Mouse (Mus musculus): ENCODE data around the gene Zmat3. TPM values are rescaled to one million over a fixed set of nuclear protein-coding genes. Genes with fewer than 3 reads are reported as not detected.

Zmat3 gene
- polyA plus RNA-seq, 1 experiment: 112 TPM

- H3K27me3 ChIP-seq (ENCODE audit: control insufficient read depth, insufficient read depth, low read length, poor library complexity, severe bottlenecking): no peaks in the 10 kb centered on the region
- no peaks in the 10 kb centered on the region for H3K36me3 ChIP-seq (ENCODE audit: control insufficient read depth, insufficient read depth, low read length, poor library complexity, severe bottlenecking)
- peak within 1 kb of the TSS; percentile 81 for H3K4me3 ChIP-seq (ENCODE audit: low read depth, low read length)
- H3K4me1 ChIP-seq (ENCODE audit: control insufficient read depth, insufficient read depth, low read length): no peaks in the 10 kb centered on the region
- 0 out of 2 replicates have a peak within 1 kb of the TSS, but pooled peaks have one; percentile 10 for H3K27ac ChIP-seq (ENCODE audit: insufficient read depth, low read length)
- H3K9me3 ChIP-seq (replicated peaks; ENCODE audit: control insufficient read depth, insufficient read depth, low read length, poor library complexity, severe bottlenecking): no peaks in the 10 kb centered on the region
- TF ChIP-seq POLR2A (IDR thresholded peaks at IDR 0.05; ENCODE audit: insufficient read depth, low read length) (no peak), CTCF (IDR thresholded peaks at IDR 0.05; ENCODE audit: low read depth, low read length) (no peak), EP300 (IDR thresholded peaks at IDR 0.05; ENCODE audit: insufficient read depth, low read depth, low read length) (no peak)
- peak within 1 kb of the TSS; percentile 83 for H3K9ac ChIP-seq (ENCODE audit: low read depth, poor library complexity, severe bottlenecking)
These were observed 31.8 kb upstream of the Zmat3 start, which contains the start of gene Pik3ca for GRCm38 (mm10) chr3:32397461-32398174. TSS of gene Pik3ca (plus strand) at chr3:32397671.

- no peaks in the 10 kb centered on the region for H3K27me3 ChIP-seq (ENCODE audit: control insufficient read depth, insufficient read depth, low read length, poor library complexity, severe bottlenecking)
These were observed 31.1 kb upstream of the Zmat3 start for GRCm38 (mm10) chr3:32396794-32397460.

GRCm38 (mm10) chr3:32395771-32396551, 30.1 kb upstream of the Zmat3 start:
- no peak for TF ChIP-seq POLR2A (IDR thresholded peaks at IDR 0.05; ENCODE audit: insufficient read depth, low read length)
- no peak for TF ChIP-seq CTCF (IDR thresholded peaks at IDR 0.05; ENCODE audit: low read depth, low read length)
- TF ChIP-seq EP300 (IDR thresholded peaks at IDR 0.05; ENCODE audit: insufficient read depth, low read depth, low read length): no peak
- Histone ChIP-seq H3K36me3 (ENCODE audit: control insufficient read depth, insufficient read depth, low read length, poor library complexity, severe bottlenecking) (no peaks in the 10 kb centered on the region), H3K9ac (ENCODE audit: low read depth, poor library complexity, severe bottlenecking) (peak overlapping the region; percentile 4), H3K9me3 (replicated peaks; ENCODE audit: control insufficient read depth, insufficient read depth, low read length, poor library complexity, severe bottlenecking) (no peaks in the 10 kb centered on the region), H3K27ac (ENCODE audit: insufficient read depth, low read length) (0 out of 2 replicates have a peak overlapping the region, but pooled peaks have one; percentile 23), H3K27me3 (ENCODE audit: control insufficient read depth, insufficient read depth, low read length, poor library complexity, severe bottlenecking) (no peaks in the 10 kb centered on the region), H3K4me1 (ENCODE audit: control insufficient read depth, insufficient read depth, low read length) (no peaks in the 10 kb centered on the region), H3K4me3 (ENCODE audit: low read depth, low read length) (peak overlapping the region; percentile 68)

More at GRCm38 (mm10) chr3:32396794-32397460, 31.1 kb upstream of the Zmat3 start:
- Histone ChIP-seq H3K9ac (ENCODE audit: low read depth, poor library complexity, severe bottlenecking) (peak overlapping the region; percentile 83), H3K4me3 (ENCODE audit: low read depth, low read length) (peak overlapping the region; percentile 81), H3K36me3 (ENCODE audit: control insufficient read depth, insufficient read depth, low read length, poor library complexity, severe bottlenecking) (no peaks in the 10 kb centered on the region), H3K9me3 (replicated peaks; ENCODE audit: control insufficient read depth, insufficient read depth, low read length, poor library complexity, severe bottlenecking) (no peaks in the 10 kb centered on the region), H3K4me1 (ENCODE audit: control insufficient read depth, insufficient read depth, low read length) (no peaks in the 10 kb centered on the region), H3K27ac (ENCODE audit: insufficient read depth, low read length) (no peak overlapping the region)
- TF ChIP-seq POLR2A (IDR thresholded peaks at IDR 0.05; ENCODE audit: insufficient read depth, low read length) (peak; percentile 80), EP300 (IDR thresholded peaks at IDR 0.05; ENCODE audit: insufficient read depth, low read depth, low read length) (no peak)

- no peak for TF ChIP-seq EP300 (IDR thresholded peaks at IDR 0.05; ENCODE audit: insufficient read depth, low read depth, low read length)
- no peak for TF ChIP-seq CTCF (IDR thresholded peaks at IDR 0.05; ENCODE audit: low read depth, low read length)
- TF ChIP-seq POLR2A (IDR thresholded peaks at IDR 0.05; ENCODE audit: insufficient read depth, low read length): no peak
- H3K4me3 ChIP-seq (ENCODE audit: low read depth, low read length): no peak overlapping the region
- H3K36me3 ChIP-seq (ENCODE audit: control insufficient read depth, insufficient read depth, low read length, poor library complexity, severe bottlenecking): no peaks in the 10 kb centered on the region
- no peaks in the 10 kb centered on the region for H3K9me3 ChIP-seq (replicated peaks; ENCODE audit: control insufficient read depth, insufficient read depth, low read length, poor library complexity, severe bottlenecking)
- no peaks in the 10 kb centered on the region for H3K4me1 ChIP-seq (ENCODE audit: control insufficient read depth, insufficient read depth, low read length)
- H3K27ac ChIP-seq (ENCODE audit: insufficient read depth, low read length): no peak overlapping the region
- H3K9ac ChIP-seq (ENCODE audit: low read depth, poor library complexity, severe bottlenecking): no peak overlapping the region
- no peaks in the 10 kb centered on the region for H3K27me3 ChIP-seq (ENCODE audit: control insufficient read depth, insufficient read depth, low read length, poor library complexity, severe bottlenecking)
These were observed 28.2 kb upstream of the Zmat3 start for GRCm38 (mm10) chr3:32393986-32394385.

- Histone ChIP-seq H3K4me3 (ENCODE audit: low read depth, low read length) (no peak overlapping the region), H3K9me3 (replicated peaks; ENCODE audit: control insufficient read depth, insufficient read depth, low read length, poor library complexity, severe bottlenecking) (no peaks in the 10 kb centered on the region), H3K9ac (ENCODE audit: low read depth, poor library complexity, severe bottlenecking) (no peak overlapping the region), H3K36me3 (ENCODE audit: control insufficient read depth, insufficient read depth, low read length, poor library complexity, severe bottlenecking) (no peaks in the 10 kb centered on the region), H3K4me1 (ENCODE audit: control insufficient read depth, insufficient read depth, low read length) (no peaks in the 10 kb centered on the region), H3K27ac (ENCODE audit: insufficient read depth, low read length) (no peak overlapping the region), H3K27me3 (ENCODE audit: control insufficient read depth, insufficient read depth, low read length, poor library complexity, severe bottlenecking) (no peaks in the 10 kb centered on the region)
- TF ChIP-seq EP300 (IDR thresholded peaks at IDR 0.05; ENCODE audit: insufficient read depth, low read depth, low read length): no peak
- no peak for TF ChIP-seq CTCF (IDR thresholded peaks at IDR 0.05; ENCODE audit: low read depth, low read length)
- no peak for TF ChIP-seq POLR2A (IDR thresholded peaks at IDR 0.05; ENCODE audit: insufficient read depth, low read length)
These were observed 27.0 kb upstream of the Zmat3 start for GRCm38 (mm10) chr3:32392841-32393240.
